Mouse (Mus musculus) layer of hippocampus, postnatal 36 days (tissue): Measurements from ENCODE around the gene Rfx4. TPM values are rescaled to one million over a fixed set of nuclear protein-coding genes. Genes with fewer than 3 reads are reported as not detected.

Experiments used
- total RNA-seq, 2 experiments: library from RNA; stranded (reverse); gene quantifications; 2 replicates each; pipeline ENCODE4 v1.2.3; 2021

The Rfx4 gene
- total RNA-seq, 2 experiments from 2014 or later: 11.1 to 11.2 TPM

Other genes with a start within 250 kb of the Rfx4 start
- 10 to 100 TPM; 21.6 to 22.5 TPM for gene Ckap4, start 222.0 kb upstream of the Rfx4 start, total RNA-seq
- 10 to 100 TPM; 28.4 to 31.1 TPM for gene Tcp11l2, start 179.4 kb upstream of the Rfx4 start, total RNA-seq
- 10 to 100 TPM; 14.2 to 16.0 TPM for gene Polr3b, start 133.8 kb upstream of the Rfx4 start, total RNA-seq
- 10 to 100 TPM; 41.6 to 42.8 TPM for gene Ric8b, start 161.6 kb downstream of the Rfx4 start, total RNA-seq